Mouse (Mus musculus) hindbrain, embryonic 12.5 days (tissue): ENCODE measurements around the gene B3gnt7. TPM values are rescaled to one million over a fixed set of nuclear protein-coding genes. Genes with fewer than 3 reads are reported as not detected.

ENCODE experiments used
- ATAC-seq: fragments of 200-750 bp; cut with Nextera tagmentation; 2 replicates; pipeline ENCODE4 v1.8.0; 2017; ENCODE audit warnings: moderate TSS enrichment; ENCODE audit not compliant: low FRiP score
- H3K27ac ChIP-seq: fragments of 300-500 bp; sonication (generic); 2 replicates; pipeline ENCODE4 v1.5.1; 2016; ENCODE audit warnings: mild to moderate bottlenecking
- H3K27me3 ChIP-seq: fragments of 300-500 bp; sonication (generic); 2 replicates; pipeline ENCODE4 v1.6.1; 2016; ENCODE audit warnings: mild to moderate bottlenecking
- H3K36me3 ChIP-seq: fragments of 300-500 bp; sonication (generic); 2 replicates; pipeline ENCODE4 v1.6.1; 2016; ENCODE audit warnings: mild to moderate bottlenecking
- H3K4me1 ChIP-seq: fragments of 300-500 bp; sonication (generic); 2 replicates; pipeline ENCODE4 v1.6.1; 2016
- H3K4me2 ChIP-seq: fragments of 300-500 bp; sonication (generic); replicated peaks from 2 replicates; pipeline ENCODE4 v1.6.1; 2016; ENCODE audit warnings: mild to moderate bottlenecking
- H3K4me3 ChIP-seq: fragments of 300-500 bp; sonication (generic); 2 replicates; pipeline ENCODE4 v1.5.1; 2016; ENCODE audit warnings: mild to moderate bottlenecking
- H3K9ac ChIP-seq: fragments of 300-500 bp; sonication (generic); 2 replicates; pipeline ENCODE4 v1.6.1; 2016; ENCODE audit warnings: mild to moderate bottlenecking, moderate library complexity
- H3K9me3 ChIP-seq: fragments of 300-500 bp; sonication (generic); replicated peaks from 2 replicates; pipeline ENCODE4 v1.6.1; 2016; ENCODE audit warnings: mild to moderate bottlenecking
- WGBS: fragments of 180-500 bp; shearing (Covaris S2); methylation state at CpG from one replicate; pipeline ENCODE4 v1.1.7; 2016; 5-methylcytosine and 5-hydroxymethylcytosine counted together
- polyA plus RNA-seq: library from polyadenylated mRNA; unstranded; fragments of >200 nt; fragmentation: Nextera tagmentation; extraction: Ambion mirVana; gene quantifications from 2 replicates; pipeline ENCODE4 v1.2.1, GENCODE M21; 2016

The B3gnt7 gene
- polyA plus RNA-seq, 1 experiment from 2014 or later = 4.0 TPM

DNA sequence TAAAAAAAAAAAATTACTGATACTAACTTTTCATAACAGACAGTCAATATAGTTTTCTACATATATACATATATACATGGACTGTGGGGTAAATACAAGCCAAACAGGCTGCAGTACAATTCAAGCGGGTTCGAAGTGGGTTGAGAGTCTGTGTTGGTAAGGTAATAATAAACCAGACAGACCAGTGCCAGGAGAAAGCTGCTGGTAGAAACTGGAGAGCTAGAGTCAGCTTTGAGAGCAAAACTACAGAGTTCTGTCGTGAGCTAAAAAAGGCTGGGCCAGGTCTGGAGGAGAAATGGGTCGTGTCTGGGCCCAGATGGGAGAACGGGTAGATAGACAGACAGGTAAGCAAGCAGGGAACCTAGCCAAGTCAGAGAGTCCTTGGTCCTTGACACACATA lies 18.5 kb upstream of the B3gnt7 start:
- ATAC-seq = no peak
- no peak overlapping the region for H3K27ac ChIP-seq

DNA sequence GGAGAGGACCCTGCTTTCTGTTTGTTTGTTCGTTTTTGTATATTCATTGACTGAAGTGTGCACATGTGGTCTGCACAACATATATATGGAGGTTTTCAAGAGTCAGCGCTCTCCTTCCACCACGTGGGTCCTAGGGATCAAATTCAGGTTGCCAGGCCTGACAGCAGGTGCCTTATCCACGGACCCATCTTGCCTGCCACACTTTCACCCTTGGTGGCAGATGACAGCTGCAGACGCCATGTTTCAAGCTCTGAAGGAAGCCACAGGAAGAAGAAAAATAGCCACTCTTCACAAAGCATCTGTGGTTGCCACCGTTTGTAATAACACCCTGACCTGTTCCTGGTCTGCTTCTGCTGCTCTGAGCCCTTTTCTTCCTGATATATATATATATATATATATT lies 17.3 kb upstream of the B3gnt7 start:
- 76% methylated on average over 6 of the region's 6 CpGs for WGBS
- H3K9me3 ChIP-seq = no peaks in the 10 kb centered on the region
- no peak for ATAC-seq

More for the DNA sequence above, 18.5 kb upstream of the B3gnt7 start:
- no peaks in the 10 kb centered on the region for H3K27me3 ChIP-seq
- no peaks in the 10 kb centered on the region for H3K4me1 ChIP-seq
- WGBS = 91% methylated on average over 5 of the region's 5 CpGs
- no peak overlapping the region for H3K4me3 ChIP-seq
- no peak overlapping the region for H3K9ac ChIP-seq
- H3K36me3 ChIP-seq = no peaks in the 10 kb centered on the region
- H3K4me2 ChIP-seq = no peak overlapping the region
- H3K9me3 ChIP-seq = no peaks in the 10 kb centered on the region

DNA sequence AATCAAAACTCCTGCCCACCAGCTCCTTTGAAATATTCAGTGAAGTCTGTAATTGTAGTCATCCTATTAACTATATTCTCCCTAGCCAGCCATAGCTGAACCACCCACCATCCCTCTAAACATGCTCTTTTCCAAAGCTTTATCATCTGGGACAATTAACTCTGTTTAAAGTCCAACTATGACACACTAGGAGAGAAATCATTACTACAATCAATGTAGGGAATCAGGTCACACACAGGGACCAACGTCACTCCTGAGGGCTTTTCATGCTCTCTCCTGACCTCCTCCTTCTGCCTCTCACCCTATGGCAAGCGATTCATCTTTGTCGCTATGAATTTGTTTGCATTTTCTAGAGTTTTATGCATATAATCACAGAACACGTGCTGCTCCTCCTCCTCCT lies 15.2 kb upstream of the B3gnt7 start:
- Histone ChIP-seq H3K27me3 (peaks cover 5% of the 10 kb centered on the region; the same call in 1 of the 2 replicates), H3K9me3 (no peaks in the 10 kb centered on the region), H3K4me3 (no peak overlapping the region), H3K27ac (no peak overlapping the region), H3K36me3 (no peaks in the 10 kb centered on the region), H3K4me1 (no peaks in the 10 kb centered on the region), H3K9ac (no peak overlapping the region), H3K4me2 (no peak overlapping the region)
- no peak for ATAC-seq
- 83% methylated on average over 4 of the region's 4 CpGs for WGBS

More for the DNA sequence above, 17.3 kb upstream of the B3gnt7 start:
- Histone ChIP-seq H3K9ac (no peak overlapping the region), H3K4me2 (no peak overlapping the region), H3K36me3 (no peaks in the 10 kb centered on the region), H3K4me3 (no peak overlapping the region), H3K4me1 (no peaks in the 10 kb centered on the region), H3K27ac (no peak overlapping the region), H3K27me3 (no peaks in the 10 kb centered on the region)

DNA sequence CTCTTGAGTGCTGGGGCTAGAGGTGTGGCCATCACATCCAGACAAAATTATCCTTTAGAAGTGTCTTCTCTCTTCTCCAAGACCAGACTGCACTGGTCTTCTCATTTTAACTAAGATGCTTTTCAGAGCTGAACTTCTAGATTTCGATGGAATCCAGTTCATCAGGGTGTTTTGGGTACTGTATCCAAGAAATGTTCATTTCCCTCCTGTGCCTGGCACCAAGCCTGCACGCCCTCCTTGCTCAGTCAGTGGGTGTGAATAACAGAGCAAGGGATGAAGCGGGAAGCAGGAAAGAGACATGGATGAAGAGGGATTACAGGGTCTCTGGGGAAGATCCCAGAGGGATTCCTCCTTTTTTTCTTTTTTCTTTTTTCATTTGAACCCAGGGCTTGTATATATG lies 12.2 kb upstream of the B3gnt7 start:
- no peak overlapping the region for H3K4me3 ChIP-seq
- no peaks in the 10 kb centered on the region for H3K36me3 ChIP-seq
- 68% methylated on average over 3 of the region's 3 CpGs for WGBS
- peaks cover 5% of the 10 kb centered on the region; the same call in 1 of the 2 replicates for H3K27me3 ChIP-seq
- no peaks in the 10 kb centered on the region for H3K9me3 ChIP-seq
- H3K27ac ChIP-seq = no peak overlapping the region
- ATAC-seq = no peak
- H3K4me2 ChIP-seq = no peak overlapping the region
- no peak overlapping the region for H3K9ac ChIP-seq
- H3K4me1 ChIP-seq = peaks cover 10% of the 10 kb centered on the region

DNA sequence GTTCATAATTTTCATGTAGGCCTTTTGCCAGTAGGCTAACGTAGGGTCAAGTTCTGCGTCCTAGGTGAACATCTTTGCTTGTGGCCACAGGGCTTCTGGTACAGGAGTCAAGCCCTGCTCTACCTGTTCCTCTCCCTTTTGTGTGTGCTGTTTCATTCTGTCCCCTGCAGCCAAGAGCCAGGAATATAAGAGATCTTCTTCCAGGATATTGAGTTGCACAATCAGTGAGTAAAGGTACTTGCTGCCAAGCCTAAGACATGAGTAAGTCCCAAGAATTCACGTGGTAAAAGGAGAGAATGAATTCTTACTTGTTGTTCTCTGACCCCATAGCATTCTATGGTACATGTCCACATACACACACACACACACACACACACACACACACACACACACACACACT lies 9.5 kb upstream of the B3gnt7 start:
- no peak overlapping the region for H3K4me3 ChIP-seq
- H3K4me1 ChIP-seq = peaks cover 10% of the 10 kb centered on the region
- WGBS = 91% methylated on average over 3 of the region's 3 CpGs
- H3K9ac ChIP-seq = no peak overlapping the region
- no peak for ATAC-seq
- no peak overlapping the region for H3K27ac ChIP-seq
- H3K9me3 ChIP-seq = no peaks in the 10 kb centered on the region
- no peaks in the 10 kb centered on the region for H3K36me3 ChIP-seq
- peaks cover 9% of the 10 kb centered on the region for H3K27me3 ChIP-seq
- no peak overlapping the region for H3K4me2 ChIP-seq

DNA sequence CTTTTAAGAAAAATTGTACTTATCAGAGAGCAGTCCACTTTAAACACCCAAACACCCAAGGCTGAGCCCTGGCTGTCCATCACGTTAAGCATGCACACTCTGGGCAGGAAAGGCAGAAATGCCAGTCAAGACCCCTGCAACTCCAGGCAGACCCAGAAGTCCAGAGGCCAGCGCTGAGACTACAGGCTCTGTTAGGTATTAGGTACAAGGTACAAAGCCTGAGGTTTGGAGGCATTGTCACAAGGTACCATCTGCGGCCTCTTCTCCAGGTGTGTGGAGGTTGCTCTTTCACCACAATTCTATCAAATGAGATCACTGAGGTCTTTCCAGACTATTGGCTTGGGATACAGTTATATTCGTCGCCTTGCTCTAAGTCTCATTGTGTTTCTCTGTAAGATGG lies 8.8 kb upstream of the B3gnt7 start:
- ATAC-seq = no peak
- Histone ChIP-seq H3K9me3 (no peaks in the 10 kb centered on the region), H3K9ac (no peak overlapping the region), H3K4me1 (peaks cover 10% of the 10 kb centered on the region), H3K36me3 (no peaks in the 10 kb centered on the region), H3K4me2 (no peak overlapping the region), H3K27me3 (peaks cover 9% of the 10 kb centered on the region), H3K4me3 (no peak overlapping the region), H3K27ac (no peak overlapping the region)
- 89% methylated on average over 5 of the region's 5 CpGs for WGBS

DNA sequence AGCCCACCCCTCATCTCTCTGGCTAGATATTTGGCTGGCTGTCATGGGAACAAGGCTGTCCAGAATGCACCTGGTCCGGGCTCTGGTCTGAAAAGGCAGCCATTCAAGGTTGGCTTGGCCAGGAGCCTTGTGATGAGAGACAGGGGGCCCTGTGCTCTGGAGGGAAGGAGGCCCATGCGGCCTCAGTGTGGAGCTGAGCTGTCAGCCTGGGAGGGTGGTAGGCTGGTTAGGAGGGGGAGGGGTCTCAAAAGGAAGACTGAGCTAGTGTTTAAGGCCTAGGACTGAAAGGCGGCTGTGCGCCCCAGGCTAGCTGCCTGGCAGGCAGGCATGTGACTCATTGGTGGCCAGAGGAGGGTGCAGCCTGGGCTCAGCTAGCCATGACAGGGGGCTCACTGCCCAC lies 8.2 kb upstream of the B3gnt7 start:
- Histone ChIP-seq H3K9ac (no peak overlapping the region), H3K4me2 (no peak overlapping the region), H3K9me3 (no peaks in the 10 kb centered on the region), H3K27me3 (peaks cover 12% of the 10 kb centered on the region), H3K4me1 (peaks cover 10% of the 10 kb centered on the region), H3K27ac (no peak overlapping the region), H3K36me3 (no peaks in the 10 kb centered on the region), H3K4me3 (no peak overlapping the region)
- whole genome bisulfite sequencing = 18% methylated on average over 4 of the region's 4 CpGs
- ATAC-seq = no peak

DNA sequence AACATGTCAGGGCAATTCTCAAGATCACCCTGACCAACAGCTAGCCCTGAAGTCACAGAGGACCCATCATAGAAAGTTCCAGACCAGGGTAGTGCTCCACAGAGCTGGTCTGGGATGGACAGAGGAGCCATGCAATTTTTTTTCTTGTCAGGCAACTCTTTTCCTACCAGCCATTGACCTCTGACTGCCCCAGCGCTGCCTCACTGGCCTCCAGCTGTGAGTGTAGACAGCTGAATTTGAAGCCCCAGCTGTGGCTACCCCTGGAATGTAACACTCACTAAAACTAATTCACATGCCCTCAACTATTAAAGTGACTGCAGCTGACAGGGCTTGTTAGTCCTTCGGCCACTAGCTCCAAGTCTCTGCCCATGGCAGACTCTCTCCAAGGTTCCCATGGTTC lies 2.5 kb upstream of the B3gnt7 start:
- H3K4me1 ChIP-seq = peaks cover 10% of the 10 kb centered on the region
- WGBS = 7% methylated on average over 2 of the region's 2 CpGs
- H3K4me3 ChIP-seq = no peak overlapping the region
- no peak overlapping the region for H3K27ac ChIP-seq
- H3K27me3 ChIP-seq = peaks cover 54% of the 10 kb centered on the region
- no peak overlapping the region for H3K9ac ChIP-seq
- no peak overlapping the region for H3K4me2 ChIP-seq
- no peaks in the 10 kb centered on the region for H3K9me3 ChIP-seq
- ATAC-seq = no peak
- H3K36me3 ChIP-seq = no peaks in the 10 kb centered on the region

DNA sequence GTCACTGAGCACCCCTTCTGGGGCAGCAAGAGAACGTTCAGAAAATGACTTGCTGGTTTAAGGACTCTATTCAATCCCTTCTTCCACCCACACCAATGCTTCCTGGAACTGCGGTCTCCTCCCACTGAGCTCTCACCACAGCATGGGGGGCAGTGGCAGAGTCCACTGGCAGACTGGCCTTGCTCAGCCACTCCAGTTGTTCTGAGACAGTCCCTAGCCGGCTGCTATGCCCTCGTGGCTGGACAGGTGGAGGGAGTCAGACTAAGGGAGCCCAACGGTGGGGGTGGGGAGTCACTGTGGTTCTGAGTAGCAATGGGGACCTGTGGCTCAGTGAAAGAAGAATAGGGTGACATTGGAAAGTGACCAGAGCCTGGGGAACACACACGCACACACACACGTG lies 1.9 kb upstream of the B3gnt7 start:
- no peak for ATAC-seq
- Histone ChIP-seq H3K36me3 (no peaks in the 10 kb centered on the region), H3K9ac (no peak overlapping the region), H3K27ac (no peak overlapping the region), H3K27me3 (peaks cover 59% of the 10 kb centered on the region), H3K4me2 (no peak overlapping the region), H3K4me3 (no peak overlapping the region), H3K9me3 (no peaks in the 10 kb centered on the region), H3K4me1 (peaks cover 9% of the 10 kb centered on the region)
- WGBS = 43% methylated on average over 7 of the region's 7 CpGs

DNA sequence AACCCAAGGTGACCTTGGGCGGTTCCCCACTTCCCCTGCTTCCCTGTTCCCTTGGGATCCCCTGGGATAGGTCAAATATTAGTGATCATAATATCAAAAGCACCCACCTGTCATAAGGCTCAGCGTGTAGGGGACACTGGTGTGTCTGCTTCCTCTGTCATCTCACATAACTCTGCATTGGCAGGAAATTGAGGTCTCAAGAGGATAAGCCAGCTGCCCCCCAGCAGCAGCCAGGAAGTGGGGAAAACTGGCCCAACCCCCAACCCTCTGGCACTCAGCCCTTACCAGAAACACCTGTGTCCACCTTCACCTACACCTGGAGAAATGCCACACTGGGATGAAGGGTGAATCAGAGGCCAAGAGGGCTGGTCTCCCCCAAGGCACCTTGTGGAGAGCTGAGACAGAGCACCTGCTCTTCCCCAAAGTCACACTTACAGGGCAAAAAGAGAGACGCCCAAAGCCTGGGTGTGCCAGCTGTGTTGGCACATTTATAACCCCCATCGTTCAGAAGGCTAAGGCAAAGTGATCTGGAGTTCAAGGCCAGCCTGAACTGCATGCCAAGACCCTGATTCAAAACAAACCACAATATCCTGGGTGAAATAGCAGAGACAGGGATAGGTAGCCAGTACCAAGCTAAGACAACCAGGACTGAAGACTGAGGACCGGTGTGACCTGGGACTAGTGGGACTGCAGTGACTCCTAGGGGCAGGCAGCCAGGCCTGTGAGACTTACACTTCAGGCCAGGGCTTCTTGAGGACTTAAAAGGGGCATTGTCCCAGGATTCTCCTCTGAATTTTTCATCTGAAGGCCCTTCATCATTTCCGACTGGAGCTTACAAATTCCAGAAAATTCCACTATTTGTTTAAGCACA lies 1.2 kb upstream of the B3gnt7 start:
- Histone ChIP-seq H3K4me3 (no peak overlapping the region), H3K27ac (no peak overlapping the region), H3K4me1 (peaks cover 9% of the 10 kb centered on the region), H3K36me3 (no peaks in the 10 kb centered on the region), H3K4me2 (no peak overlapping the region), H3K27me3 (peaks cover 60% of the 10 kb centered on the region), H3K9ac (no peak overlapping the region), H3K9me3 (no peaks in the 10 kb centered on the region)
- ATAC-seq = no peak
- 54% methylated on average over 6 of the region's 6 CpGs for WGBS

DNA sequence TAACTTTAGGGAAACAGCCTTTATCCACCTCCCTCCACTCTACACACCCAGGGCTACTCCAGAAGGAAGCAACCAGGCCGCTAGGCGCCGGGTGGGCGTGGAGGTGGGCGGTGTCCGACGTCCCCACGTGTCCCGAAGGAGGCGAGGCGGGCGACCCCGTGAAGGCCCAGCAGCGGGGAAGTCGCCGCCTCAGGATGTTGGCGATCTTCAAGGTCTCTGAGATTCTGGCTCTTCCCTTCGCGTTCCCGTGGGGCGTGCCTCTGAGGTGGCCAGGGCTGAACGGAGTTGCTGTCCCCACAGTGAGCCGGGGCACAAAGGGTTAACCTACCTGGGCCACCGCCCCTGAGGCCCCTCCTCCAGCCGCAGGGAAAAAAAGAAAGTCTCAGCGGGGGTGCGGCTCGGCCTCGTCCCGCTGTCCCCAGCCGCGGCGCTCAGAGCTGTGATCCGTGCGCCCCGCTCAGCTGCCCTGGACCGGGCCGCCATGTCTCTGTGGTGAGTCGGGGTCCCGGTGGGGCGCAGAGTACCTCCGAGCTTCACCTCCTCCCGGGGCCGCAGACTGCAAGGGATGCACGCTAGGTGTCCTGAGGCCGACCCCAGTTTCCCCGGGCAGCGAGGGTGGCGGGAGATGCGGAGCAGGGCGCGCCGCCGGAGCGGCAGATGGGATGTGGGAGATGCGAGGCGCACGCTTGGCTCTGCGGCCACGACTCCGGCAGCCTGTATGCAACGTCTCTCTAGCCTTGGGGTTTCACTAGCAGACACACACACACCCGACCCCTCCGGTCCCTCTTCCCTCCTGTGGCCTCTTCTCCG lies 636 bp downstream of the B3gnt7 start:
- H3K4me2 ChIP-seq = peak overlapping the region; percentile 93

DNA sequence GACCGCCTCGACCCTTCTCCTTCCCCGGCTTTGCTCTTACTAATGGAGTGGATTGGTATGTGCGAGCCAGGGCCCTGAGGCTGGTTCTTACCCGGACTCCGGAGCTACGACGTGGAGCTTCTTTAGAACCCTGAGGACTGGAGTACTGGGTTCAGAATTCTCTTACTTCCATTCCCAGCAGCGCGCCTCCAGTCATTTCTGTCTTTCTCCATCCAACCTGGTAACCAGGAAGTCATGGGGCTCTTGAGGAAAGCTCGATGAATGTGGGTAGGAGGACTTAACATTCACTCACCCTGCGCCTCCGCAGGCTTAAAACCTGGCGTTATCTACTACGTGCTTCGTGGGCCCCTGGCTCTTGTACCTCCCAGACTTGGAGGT lies 1.2 kb downstream of the B3gnt7 start:
- Histone ChIP-seq H3K4me1 (peaks cover 9% of the 10 kb centered on the region), H3K27ac (no peak overlapping the region), H3K27me3 (peaks cover 70% of the 10 kb centered on the region), H3K9me3 (no peaks in the 10 kb centered on the region), H3K36me3 (no peaks in the 10 kb centered on the region), H3K9ac (peak overlapping the region; percentile 64), H3K4me2 (peak overlapping the region; percentile 93), H3K4me3 (peak overlapping the region; percentile 53)
- no peak for ATAC-seq
- WGBS = 3% methylated on average over 16 of the region's 16 CpGs

More for the DNA sequence above, 636 bp downstream of the B3gnt7 start:
- H3K27ac ChIP-seq = no peak overlapping the region
- no peaks in the 10 kb centered on the region for H3K9me3 ChIP-seq
- under 1% methylated on average over 54 of the region's 65 CpGs for WGBS
- peak overlapping the region; percentile 53 for H3K4me3 ChIP-seq
- H3K36me3 ChIP-seq = no peaks in the 10 kb centered on the region
- H3K4me1 ChIP-seq = peaks cover 9% of the 10 kb centered on the region
- H3K9ac ChIP-seq = peak overlapping the region; percentile 64
- H3K27me3 ChIP-seq = peaks cover 70% of the 10 kb centered on the region
- ATAC-seq = peak; percentile 70
